Mouse (Mus musculus): Measurements from ENCODE around the gene Nrxn3. TPM values are rescaled to one million over a fixed set of nuclear protein-coding genes. Genes with fewer than 3 reads are reported as not detected.

Nrxn3 gene
- polyA plus RNA-seq, 1 experiment from 2014 or later = 1.4 TPM

- H3K4me1 ChIP-seq (ENCODE audit: control insufficient read depth, insufficient read depth, low read length) = no peaks in the 10 kb centered on the region
- no peak overlapping the region for H3K4me2 ChIP-seq (ENCODE audit: low read depth, low read length)
- 85% methylated on average over 2 of the region's 2 CpGs for WGBS
- H3K27ac ChIP-seq (ENCODE audit: low read length) = no peak overlapping the region
- H3K4me3 ChIP-seq (ENCODE audit: low read length) = no peak overlapping the region
- no peaks in the 10 kb centered on the region for H3K27me3 ChIP-seq (replicated peaks; ENCODE audit: control insufficient read depth, insufficient read depth, low read length)
- no peak overlapping the region for H3K9ac ChIP-seq (ENCODE audit: low read depth, low read length)
- no peaks in the 10 kb centered on the region for H3K36me3 ChIP-seq (ENCODE audit: control insufficient read depth, insufficient read depth, low read length)
- H3K9me3 ChIP-seq (ENCODE audit: control insufficient read depth, low read length) = no peaks in the 10 kb centered on the region
- no peak for ATAC-seq
These were observed 891.0 kb downstream of the Nrxn3 start for GRCm38 (mm10) chr12:89613670-89614069.

GRCm38 (mm10) chr12:89625746-89626145 lies 903.1 kb downstream of the Nrxn3 start:
- Histone ChIP-seq H3K27ac (ENCODE audit: low read length) (no peak overlapping the region), H3K4me1 (ENCODE audit: control insufficient read depth, insufficient read depth, low read length) (no peaks in the 10 kb centered on the region), H3K4me2 (ENCODE audit: low read depth, low read length) (no peak overlapping the region), H3K4me3 (ENCODE audit: low read length) (no peak overlapping the region), H3K9me3 (ENCODE audit: control insufficient read depth, low read length) (no peaks in the 10 kb centered on the region), H3K36me3 (ENCODE audit: control insufficient read depth, insufficient read depth, low read length) (no peaks in the 10 kb centered on the region), H3K27me3 (replicated peaks; ENCODE audit: control insufficient read depth, insufficient read depth, low read length) (no peaks in the 10 kb centered on the region), H3K9ac (ENCODE audit: low read depth, low read length) (no peak overlapping the region)
- 69% methylated on average over 4 of the region's 4 CpGs for WGBS
- ATAC-seq = no peak

DNA sequence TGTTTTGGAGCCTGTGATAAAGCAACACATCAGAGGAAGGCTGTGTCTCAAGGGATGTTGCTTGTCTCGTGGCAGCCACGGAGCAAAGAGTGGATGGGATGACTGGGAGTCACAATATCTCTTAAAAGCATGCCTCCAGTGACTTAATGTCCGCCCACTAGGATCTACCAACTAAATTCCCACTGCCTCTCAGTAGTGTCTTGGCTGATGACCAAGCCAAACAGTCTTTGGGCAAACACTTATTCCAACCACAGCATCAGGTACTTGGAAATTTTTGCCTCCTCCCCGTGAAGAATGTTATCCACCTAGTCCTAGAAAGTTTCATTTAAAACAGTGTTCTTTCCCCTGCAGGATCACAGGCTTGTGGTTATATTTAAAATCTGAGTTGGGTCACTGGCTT lies 917.4 kb downstream of the Nrxn3 start:
- no peak overlapping the region for H3K27ac ChIP-seq (ENCODE audit: low read length)
- no peaks in the 10 kb centered on the region for H3K4me1 ChIP-seq (ENCODE audit: control insufficient read depth, insufficient read depth, low read length)
- no peaks in the 10 kb centered on the region for H3K36me3 ChIP-seq (ENCODE audit: control insufficient read depth, insufficient read depth, low read length)
- no peaks in the 10 kb centered on the region for H3K27me3 ChIP-seq (replicated peaks; ENCODE audit: control insufficient read depth, insufficient read depth, low read length)
- H3K9me3 ChIP-seq (ENCODE audit: control insufficient read depth, low read length) = no peaks in the 10 kb centered on the region
- H3K9ac ChIP-seq (ENCODE audit: low read depth, low read length) = no peak overlapping the region
- ATAC-seq = no peak
- no peak overlapping the region for H3K4me2 ChIP-seq (ENCODE audit: low read depth, low read length)
- 85% methylated on average over 4 of the region's 4 CpGs for WGBS
- no peak overlapping the region for H3K4me3 ChIP-seq (ENCODE audit: low read length)

- H3K9ac ChIP-seq (ENCODE audit: low read depth, low read length) = no peak overlapping the region
These were observed 918.8 kb downstream of the Nrxn3 start for GRCm38 (mm10) chr12:89641460-89641859.

DNA sequence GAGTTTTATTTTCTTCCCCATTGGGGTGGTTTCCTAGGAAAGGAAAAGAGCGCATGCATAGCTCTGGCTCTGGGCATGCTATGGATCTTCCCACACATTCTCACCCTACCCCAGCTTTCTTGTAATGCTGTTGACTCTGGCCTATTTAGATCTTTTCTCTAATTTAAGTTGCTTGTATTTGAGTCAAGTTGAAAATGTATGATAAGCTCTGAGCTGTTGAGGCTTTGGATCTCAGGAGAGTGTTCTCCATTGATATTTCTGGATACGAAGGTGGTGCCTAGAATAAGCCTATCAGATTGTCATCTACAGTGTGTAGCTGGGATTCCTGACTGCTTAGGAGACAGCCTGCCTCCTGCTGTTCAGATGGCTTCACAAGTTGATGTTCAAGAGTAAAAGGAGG lies 930.5 kb downstream of the Nrxn3 start:
- H3K9me3 ChIP-seq (ENCODE audit: control insufficient read depth, low read length) = no peaks in the 10 kb centered on the region
- WGBS = 86% methylated on average over 2 of the region's 2 CpGs
- no peaks in the 10 kb centered on the region for H3K36me3 ChIP-seq (ENCODE audit: control insufficient read depth, insufficient read depth, low read length)
- H3K9ac ChIP-seq (ENCODE audit: low read depth, low read length) = no peak overlapping the region
- no peaks in the 10 kb centered on the region for H3K4me1 ChIP-seq (ENCODE audit: control insufficient read depth, insufficient read depth, low read length)
- no peak overlapping the region for H3K4me3 ChIP-seq (ENCODE audit: low read length)
- no peaks in the 10 kb centered on the region for H3K27me3 ChIP-seq (replicated peaks; ENCODE audit: control insufficient read depth, insufficient read depth, low read length)
- no peak overlapping the region for H3K4me2 ChIP-seq (ENCODE audit: low read depth, low read length)
- ATAC-seq = no peak
- H3K27ac ChIP-seq (ENCODE audit: low read length) = no peak overlapping the region

More at GRCm38 (mm10) chr12:89641460-89641859, 918.8 kb downstream of the Nrxn3 start:
- 12% methylated on average over 1 of the region's 1 CpGs for WGBS
- Histone ChIP-seq H3K4me1 (ENCODE audit: control insufficient read depth, insufficient read depth, low read length) (no peaks in the 10 kb centered on the region), H3K9me3 (ENCODE audit: control insufficient read depth, low read length) (no peaks in the 10 kb centered on the region), H3K4me3 (ENCODE audit: low read length) (no peak overlapping the region), H3K4me2 (ENCODE audit: low read depth, low read length) (no peak overlapping the region), H3K36me3 (ENCODE audit: control insufficient read depth, insufficient read depth, low read length) (no peaks in the 10 kb centered on the region), H3K27me3 (replicated peaks; ENCODE audit: control insufficient read depth, insufficient read depth, low read length) (no peaks in the 10 kb centered on the region), H3K27ac (ENCODE audit: low read length) (no peak overlapping the region)
- ATAC-seq = no peak

GRCm38 (mm10) chr12:89661219-89661618 lies 938.5 kb downstream of the Nrxn3 start:
- no peak overlapping the region for H3K4me3 ChIP-seq (ENCODE audit: low read length)
- WGBS = 67% methylated on average over 3 of the region's 3 CpGs

GRCm38 (mm10) chr12:89668856-89669255 lies 946.2 kb downstream of the Nrxn3 start:
- Histone ChIP-seq H3K4me2 (ENCODE audit: low read depth, low read length) (no peak overlapping the region), H3K4me3 (ENCODE audit: low read length) (no peak overlapping the region), H3K4me1 (ENCODE audit: control insufficient read depth, insufficient read depth, low read length) (no peaks in the 10 kb centered on the region), H3K9me3 (ENCODE audit: control insufficient read depth, low read length) (no peaks in the 10 kb centered on the region), H3K9ac (ENCODE audit: low read depth, low read length) (no peak overlapping the region), H3K36me3 (ENCODE audit: control insufficient read depth, insufficient read depth, low read length) (no peaks in the 10 kb centered on the region), H3K27ac (ENCODE audit: low read length) (no peak overlapping the region), H3K27me3 (replicated peaks; ENCODE audit: control insufficient read depth, insufficient read depth, low read length) (no peaks in the 10 kb centered on the region)
- WGBS = 62% methylated on average over 2 of the region's 2 CpGs
- ATAC-seq = no peak

More at GRCm38 (mm10) chr12:89661219-89661618, 938.5 kb downstream of the Nrxn3 start:
- Histone ChIP-seq H3K4me1 (ENCODE audit: control insufficient read depth, insufficient read depth, low read length) (no peaks in the 10 kb centered on the region), H3K27me3 (replicated peaks; ENCODE audit: control insufficient read depth, insufficient read depth, low read length) (no peaks in the 10 kb centered on the region), H3K36me3 (ENCODE audit: control insufficient read depth, insufficient read depth, low read length) (no peaks in the 10 kb centered on the region), H3K4me2 (ENCODE audit: low read depth, low read length) (no peak overlapping the region), H3K9me3 (ENCODE audit: control insufficient read depth, low read length) (no peaks in the 10 kb centered on the region), H3K27ac (ENCODE audit: low read length) (no peak overlapping the region), H3K9ac (ENCODE audit: low read depth, low read length) (no peak overlapping the region)
- ATAC-seq = no peak

DNA sequence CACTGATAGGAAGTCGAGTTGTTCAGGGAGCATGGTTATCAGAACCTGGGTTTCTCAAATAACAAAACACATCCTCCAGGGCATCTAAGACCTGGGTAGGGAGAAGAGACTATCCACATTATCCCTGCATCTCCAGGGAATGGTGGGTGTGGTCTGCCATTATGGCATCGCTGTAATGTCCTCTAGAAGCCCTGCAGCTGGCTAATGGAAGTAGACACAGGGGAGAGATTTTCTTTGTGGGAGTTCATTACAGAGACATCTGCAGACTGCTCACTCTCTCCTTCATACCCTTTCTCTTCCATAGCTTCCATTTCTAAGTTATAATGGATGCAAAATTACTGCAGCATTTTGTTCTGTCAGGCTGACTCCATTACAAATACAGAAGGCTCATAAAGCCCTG lies 950.1 kb downstream of the Nrxn3 start:
- Histone ChIP-seq H3K4me3 (ENCODE audit: low read length) (no peak overlapping the region), H3K27me3 (replicated peaks; ENCODE audit: control insufficient read depth, insufficient read depth, low read length) (no peaks in the 10 kb centered on the region), H3K4me2 (ENCODE audit: low read depth, low read length) (no peak overlapping the region), H3K36me3 (ENCODE audit: control insufficient read depth, insufficient read depth, low read length) (no peaks in the 10 kb centered on the region), H3K4me1 (ENCODE audit: control insufficient read depth, insufficient read depth, low read length) (no peaks in the 10 kb centered on the region), H3K27ac (ENCODE audit: low read length) (no peak overlapping the region), H3K9ac (ENCODE audit: low read depth, low read length) (no peak overlapping the region), H3K9me3 (ENCODE audit: control insufficient read depth, low read length) (no peaks in the 10 kb centered on the region)
- ATAC-seq = no peak
- 64% methylated on average over 2 of the region's 2 CpGs for WGBS

DNA sequence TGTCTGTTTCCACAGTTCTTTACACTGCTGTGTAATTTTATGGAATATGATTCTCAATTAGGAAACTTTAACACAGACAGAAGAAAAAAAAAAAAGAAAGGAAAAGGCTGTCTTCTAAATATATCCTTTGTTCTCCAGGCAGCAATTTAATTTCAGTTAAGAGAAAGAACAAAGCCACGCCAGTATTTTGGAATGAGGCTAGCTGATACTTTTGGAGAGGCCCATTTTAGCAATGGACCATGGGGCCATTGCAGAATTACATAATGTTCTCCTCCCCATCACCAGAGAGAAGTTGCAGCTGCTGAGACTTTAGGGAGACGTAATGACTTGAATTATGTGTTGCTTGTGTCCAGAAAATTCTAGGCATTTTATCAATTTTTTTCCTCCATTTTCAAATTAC lies 963.0 kb downstream of the Nrxn3 start:
- 71% methylated on average over 2 of the region's 2 CpGs for WGBS

GRCm38 (mm10) chr12:89689086-89689485 lies 966.4 kb downstream of the Nrxn3 start:
- H3K36me3 ChIP-seq (ENCODE audit: control insufficient read depth, insufficient read depth, low read length) = no peaks in the 10 kb centered on the region
- no peak overlapping the region for H3K27ac ChIP-seq (ENCODE audit: low read length)
- 87% methylated on average over 7 of the region's 7 CpGs for WGBS
- H3K4me2 ChIP-seq (ENCODE audit: low read depth, low read length) = no peak overlapping the region
- no peaks in the 10 kb centered on the region for H3K9me3 ChIP-seq (ENCODE audit: control insufficient read depth, low read length)
- no peak for ATAC-seq
- no peak overlapping the region for H3K4me3 ChIP-seq (ENCODE audit: low read length)
- H3K9ac ChIP-seq (ENCODE audit: low read depth, low read length) = no peak overlapping the region
- H3K4me1 ChIP-seq (ENCODE audit: control insufficient read depth, insufficient read depth, low read length) = no peaks in the 10 kb centered on the region
- H3K27me3 ChIP-seq (replicated peaks; ENCODE audit: control insufficient read depth, insufficient read depth, low read length) = no peaks in the 10 kb centered on the region

More for the DNA sequence above, 963.0 kb downstream of the Nrxn3 start:
- H3K27ac ChIP-seq (ENCODE audit: low read length) = no peak overlapping the region
- no peak for ATAC-seq
- H3K4me3 ChIP-seq (ENCODE audit: low read length) = no peak overlapping the region
- H3K4me2 ChIP-seq (ENCODE audit: low read depth, low read length) = no peak overlapping the region
- H3K9me3 ChIP-seq (ENCODE audit: control insufficient read depth, low read length) = no peaks in the 10 kb centered on the region
- H3K36me3 ChIP-seq (ENCODE audit: control insufficient read depth, insufficient read depth, low read length) = no peaks in the 10 kb centered on the region
- no peak overlapping the region for H3K9ac ChIP-seq (ENCODE audit: low read depth, low read length)
- H3K4me1 ChIP-seq (ENCODE audit: control insufficient read depth, insufficient read depth, low read length) = no peaks in the 10 kb centered on the region
- no peaks in the 10 kb centered on the region for H3K27me3 ChIP-seq (replicated peaks; ENCODE audit: control insufficient read depth, insufficient read depth, low read length)
